Mouse (Mus musculus) liver, embryonic 16.5 days (tissue): Measurements from ENCODE around the gene P2ry10b. TPM values are rescaled to one million over a fixed set of nuclear protein-coding genes. Genes with fewer than 3 reads are reported as not detected.
A peak's percentile ranks its signal among the peaks of the same experiment; 100 is the strongest.

Source experiments
- ATAC-seq: fragments of 200-750 bp; cut with Nextera tagmentation; 2 replicates; pipeline ENCODE4 v1.8.0; 2017; ENCODE audit warnings: low read depth, mild to moderate bottlenecking, moderate number of reproducible peaks, moderate library complexity
- H3K27ac ChIP-seq: fragments of 300-500 bp; sonication (generic); 2 replicates; pipeline ENCODE4 v1.5.1; 2014; ENCODE audit warnings: mild to moderate bottlenecking, low read length
- H3K27me3 ChIP-seq: fragments of 300-500 bp; sonication (generic); 2 replicates; pipeline ENCODE4 v1.6.1; 2014; ENCODE audit warnings: low read depth, low read length, mixed read lengths; ENCODE audit not compliant: control insufficient read depth, insufficient read depth
- H3K36me3 ChIP-seq: fragments of 300-500 bp; sonication (generic); 2 replicates; pipeline ENCODE4 v1.6.1; 2014; ENCODE audit warnings: mild to moderate bottlenecking; ENCODE audit not compliant: control insufficient read depth, insufficient read depth
- H3K4me1 ChIP-seq: fragments of 300-500 bp; sonication (generic); 2 replicates; pipeline ENCODE4 v1.6.1; 2014; ENCODE audit warnings: low read depth, low read length, mixed read lengths; ENCODE audit not compliant: control insufficient read depth
- H3K4me2 ChIP-seq: fragments of 300-500 bp; sonication (generic); 2 replicates; pipeline ENCODE4 v1.6.1; 2014; ENCODE audit warnings: low read depth, low read length, mixed read lengths
- H3K4me3 ChIP-seq: fragments of 300-500 bp; sonication (generic); 2 replicates; pipeline ENCODE4 v1.5.1; 2014; ENCODE audit warnings: low read depth, mild to moderate bottlenecking, low read length
- H3K9ac ChIP-seq: fragments of 300-500 bp; sonication (generic); 2 replicates; pipeline ENCODE4 v1.6.1; 2014; ENCODE audit warnings: low read depth, low read length
- H3K9me3 ChIP-seq: fragments of 300-500 bp; sonication (generic); replicated peaks from 2 replicates; pipeline ENCODE4 v1.6.1; 2016; ENCODE audit warnings: low read length; ENCODE audit not compliant: control insufficient read depth
- WGBS: fragments of 180-500 bp; shearing (Covaris S2); extraction: QIAGEN DNeasy Blood & Tissue Kit; methylation state at CpG from one replicate; pipeline ENCODE4 v1.1.7; 2014; ENCODE audit not compliant: insufficient replicate concordance; 5-methylcytosine and 5-hydroxymethylcytosine counted together
- polyA plus RNA-seq: library from polyadenylated mRNA; unstranded; fragments of >200 nt; fragmentation: Nextera tagmentation; extraction: Ambion mirVana; gene quantifications from 2 replicates; pipeline ENCODE4 v1.2.1, GENCODE M21; 2015

Gene P2ry10b
- polyA plus RNA-seq, 1 experiment from 2014 or later, result 1.4 TPM

GRCm38 (mm10) chrX:107160496-107160895 is 11.8 kb downstream of the P2ry10b start:
- Histone ChIP-seq H3K4me3 (no peak overlapping the region), H3K27me3 (no peaks in the 10 kb centered on the region), H3K4me1 (no peaks in the 10 kb centered on the region), H3K27ac (no peak overlapping the region), H3K9ac (no peak overlapping the region), H3K9me3 (no peaks in the 10 kb centered on the region), H3K4me2 (no peak overlapping the region), H3K36me3 (no peaks in the 10 kb centered on the region)
- ATAC-seq, result no peak

- Histone ChIP-seq H3K36me3 (no peaks in the 10 kb centered on the region), H3K27me3 (no peaks in the 10 kb centered on the region), H3K4me3 (no peak overlapping the region), H3K9ac (no peak overlapping the region), H3K4me1 (no peaks in the 10 kb centered on the region), H3K4me2 (no peak overlapping the region), H3K27ac (no peak overlapping the region), H3K9me3 (no peaks in the 10 kb centered on the region)
- no peak for ATAC-seq
- 0% methylated on average over 1 of the region's 1 CpGs for WGBS
Observed at GRCm38 (mm10) chrX:107168281-107168680, 19.6 kb downstream of the P2ry10b start.

- H3K27ac ChIP-seq, result no peak overlapping the region
- ATAC-seq, result 0 out of 2 replicates have a peak, but pooled peaks have one; percentile 27
Observed at GRCm38 (mm10) chrX:107169128-107169527, 20.4 kb downstream of the P2ry10b start.

GRCm38 (mm10) chrX:107178742-107179141 is 30.0 kb downstream of the P2ry10b start:
- H3K4me2 ChIP-seq, result no peak overlapping the region
- no peaks in the 10 kb centered on the region for H3K36me3 ChIP-seq
- H3K4me1 ChIP-seq, result no peaks in the 10 kb centered on the region
- H3K4me3 ChIP-seq, result no peak overlapping the region
- no peak overlapping the region for H3K9ac ChIP-seq
- H3K27ac ChIP-seq, result no peak overlapping the region
- WGBS, result 41% methylated on average over 1 of the region's 1 CpGs
- H3K27me3 ChIP-seq, result no peaks in the 10 kb centered on the region
- ATAC-seq, result no peak
- no peaks in the 10 kb centered on the region for H3K9me3 ChIP-seq

More at GRCm38 (mm10) chrX:107169128-107169527, 20.4 kb downstream of the P2ry10b start:
- Histone ChIP-seq H3K27me3 (no peaks in the 10 kb centered on the region), H3K36me3 (no peaks in the 10 kb centered on the region), H3K4me3 (no peak overlapping the region), H3K9me3 (no peaks in the 10 kb centered on the region), H3K4me2 (no peak overlapping the region), H3K4me1 (no peaks in the 10 kb centered on the region), H3K9ac (no peak overlapping the region)

GRCm38 (mm10) chrX:107217577-107218090 is 68.9 kb downstream of the P2ry10b start:
- Histone ChIP-seq H3K9me3 (no peaks in the 10 kb centered on the region), H3K9ac (no peak overlapping the region), H3K36me3 (no peaks in the 10 kb centered on the region), H3K4me3 (no peak overlapping the region), H3K4me2 (no peak overlapping the region), H3K27ac (no peak overlapping the region), H3K27me3 (no peaks in the 10 kb centered on the region), H3K4me1 (no peaks in the 10 kb centered on the region)
- no peak for ATAC-seq
- WGBS, result 75% methylated on average over 2 of the region's 2 CpGs

Other genes starting within 250 kb of the P2ry10b start
- 1.3 and 1.5 TPM in 2 replicates for gene Lpar4, start 228.3 kb upstream of the P2ry10b start, polyA plus RNA-seq
- 0.05 and 0.08 TPM in 2 replicates for gene P2ry10, start 60.4 kb upstream of the P2ry10b start, polyA plus RNA-seq
- 0.06 and 0.07 TPM in 2 replicates for gene Gpr174, start 107.0 kb downstream of the P2ry10b start, polyA plus RNA-seq